Mouse (Mus musculus): ENCODE results near the gene Abtb2. TPM values are rescaled to one million over a fixed set of nuclear protein-coding genes. Genes with fewer than 3 reads are reported as not detected.

Gene Abtb2
- polyA plus RNA-seq, 1 experiment, result 11.9 TPM

DNA sequence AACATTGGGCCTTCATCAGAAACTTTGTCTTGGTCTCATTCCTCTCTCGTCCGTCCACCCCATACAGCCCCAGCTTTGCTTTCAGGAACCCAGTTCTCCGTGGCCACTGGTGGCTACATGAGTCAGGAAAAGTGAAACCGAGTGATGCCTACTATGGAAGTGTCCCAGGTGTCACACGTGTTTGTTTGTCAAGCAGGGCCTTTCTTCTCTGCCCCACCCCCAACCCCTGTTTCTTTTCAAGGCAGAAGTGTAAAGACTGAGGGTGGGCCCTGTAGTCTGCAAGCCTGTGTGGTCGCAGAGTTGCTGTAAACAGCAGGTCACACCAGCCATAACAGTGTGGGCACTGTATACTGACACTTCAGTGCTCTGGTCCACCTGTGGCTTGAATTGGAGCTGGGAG, 98.2 kb downstream of the Abtb2 start:
- TF ChIP-seq POLR2A (IDR thresholded peaks at IDR 0.05; ENCODE audit: extremely low read depth, insufficient read depth, low read length), result no peak
- TF ChIP-seq CTCF (IDR thresholded peaks at IDR 0.05; ENCODE audit: extremely low read depth, insufficient read depth, low read length), result no peak
- Histone ChIP-seq H3K4me3 (ENCODE audit: insufficient read depth, low read length) (no peak overlapping the region), H3K27ac (ENCODE audit: insufficient read depth, low read length) (no peak overlapping the region), H3K4me1 (ENCODE audit: control insufficient read depth, insufficient read depth, low read length) (peaks cover 13% of the 10 kb centered on the region)

DNA sequence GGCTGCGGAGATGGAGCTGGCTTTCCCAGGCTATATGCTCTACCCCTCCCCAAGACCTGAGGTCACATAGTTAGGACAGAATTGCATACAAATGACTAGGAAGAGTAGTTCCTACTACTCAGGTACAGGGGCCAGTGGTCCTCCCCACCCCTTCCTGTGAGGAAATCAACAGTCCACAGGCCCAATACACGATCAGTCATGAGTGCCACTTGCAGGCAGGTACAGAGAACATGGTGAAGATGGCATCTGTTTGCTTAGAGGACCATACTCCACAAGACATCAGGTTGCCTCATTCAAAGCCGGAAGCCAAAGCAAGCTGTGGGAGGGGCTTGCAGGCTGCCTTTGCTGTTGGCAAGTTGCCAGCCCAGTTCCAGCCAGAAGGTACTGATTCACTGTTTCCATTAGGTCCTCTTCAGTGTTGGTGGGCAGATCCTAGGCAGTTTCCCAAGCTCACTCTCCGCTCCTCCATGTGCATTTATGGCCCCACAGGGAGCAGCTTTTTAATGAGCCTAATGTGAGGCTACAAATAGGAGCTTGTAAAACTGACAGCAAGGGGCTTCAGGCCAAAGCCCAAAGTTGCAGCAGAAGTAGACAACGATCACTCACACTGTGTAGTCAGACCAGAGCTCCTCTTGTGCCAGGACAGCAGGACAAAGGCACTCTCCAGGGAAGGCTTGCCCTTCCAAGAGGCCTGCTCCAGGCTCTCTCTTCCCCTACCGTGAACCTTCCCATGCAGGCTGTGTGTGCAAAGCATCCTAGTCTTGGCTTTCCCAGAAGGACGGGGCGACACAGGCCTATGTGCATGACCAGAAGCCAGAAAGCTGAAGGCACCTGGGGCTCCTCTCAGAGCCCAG, 102.1 kb downstream of the Abtb2 start:
- Histone ChIP-seq H3K27ac (ENCODE audit: insufficient read depth, low read length) (no peak overlapping the region), H3K4me1 (ENCODE audit: control insufficient read depth, insufficient read depth, low read length) (peaks cover 10% of the 10 kb centered on the region), H3K4me3 (ENCODE audit: insufficient read depth, low read length) (no peak overlapping the region)
- no peak for TF ChIP-seq POLR2A (IDR thresholded peaks at IDR 0.05; ENCODE audit: extremely low read depth, insufficient read depth, low read length)
- TF ChIP-seq CTCF (IDR thresholded peaks at IDR 0.05; ENCODE audit: extremely low read depth, insufficient read depth, low read length), result no peak

- TF ChIP-seq POLR2A (IDR thresholded peaks at IDR 0.05; ENCODE audit: extremely low read depth, insufficient read depth, low read length) (no peak), CTCF (IDR thresholded peaks at IDR 0.05; ENCODE audit: extremely low read depth, insufficient read depth, low read length) (no peak)
- Histone ChIP-seq H3K27ac (ENCODE audit: insufficient read depth, low read length) (no peak overlapping the region), H3K4me3 (ENCODE audit: insufficient read depth, low read length) (no peak overlapping the region), H3K4me1 (ENCODE audit: control insufficient read depth, insufficient read depth, low read length) (peaks cover 11% of the 10 kb centered on the region)
These were observed 102.8 kb downstream of the Abtb2 start for GRCm38 (mm10) chr2:103668939-103669338.

DNA sequence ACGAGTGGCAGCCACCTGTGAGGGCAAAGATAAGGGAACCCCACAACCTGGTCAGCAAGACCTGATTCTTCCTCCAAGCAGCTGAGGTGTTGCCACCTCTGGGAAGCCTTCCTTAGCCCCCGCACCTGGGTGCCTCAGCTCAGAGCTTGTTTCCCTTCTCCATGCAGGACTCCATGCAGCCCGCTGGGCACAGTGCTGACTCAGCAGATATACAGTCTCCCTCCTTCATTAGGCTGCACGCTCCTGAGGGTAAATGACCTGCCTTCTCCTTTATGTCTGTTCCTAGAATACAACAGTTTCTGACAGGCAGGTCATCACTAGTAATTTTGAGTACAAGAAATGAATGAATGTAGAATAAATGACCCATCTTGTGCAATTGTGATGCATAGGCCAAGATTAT, 103.5 kb downstream of the Abtb2 start:
- TF ChIP-seq CTCF (IDR thresholded peaks at IDR 0.05; ENCODE audit: extremely low read depth, insufficient read depth, low read length) (no peak), POLR2A (IDR thresholded peaks at IDR 0.05; ENCODE audit: extremely low read depth, insufficient read depth, low read length) (no peak)

GRCm38 (mm10) chr2:103670276-103670680, 104.2 kb downstream of the Abtb2 start:
- no peak for TF ChIP-seq CTCF (IDR thresholded peaks at IDR 0.05; ENCODE audit: extremely low read depth, insufficient read depth, low read length)
- no peak for TF ChIP-seq POLR2A (IDR thresholded peaks at IDR 0.05; ENCODE audit: extremely low read depth, insufficient read depth, low read length)
- Histone ChIP-seq H3K4me1 (ENCODE audit: control insufficient read depth, insufficient read depth, low read length) (peaks cover 11% of the 10 kb centered on the region), H3K27ac (ENCODE audit: insufficient read depth, low read length) (no peak overlapping the region), H3K4me3 (ENCODE audit: insufficient read depth, low read length) (no peak overlapping the region)

More for the DNA sequence above, 103.5 kb downstream of the Abtb2 start:
- H3K4me1 ChIP-seq (ENCODE audit: control insufficient read depth, insufficient read depth, low read length), result peaks cover 11% of the 10 kb centered on the region
- no peak overlapping the region for H3K27ac ChIP-seq (ENCODE audit: insufficient read depth, low read length)
- H3K4me3 ChIP-seq (ENCODE audit: insufficient read depth, low read length), result no peak overlapping the region

GRCm38 (mm10) chr2:103672573-103673119, 106.5 kb downstream of the Abtb2 start:
- peaks cover 11% of the 10 kb centered on the region for H3K4me1 ChIP-seq (ENCODE audit: control insufficient read depth, insufficient read depth, low read length)
- TF ChIP-seq CTCF (IDR thresholded peaks at IDR 0.05; ENCODE audit: extremely low read depth, insufficient read depth, low read length), result no peak
- no peak for TF ChIP-seq POLR2A (IDR thresholded peaks at IDR 0.05; ENCODE audit: extremely low read depth, insufficient read depth, low read length)
- no peak overlapping the region for H3K27ac ChIP-seq (ENCODE audit: insufficient read depth, low read length)
- H3K4me3 ChIP-seq (ENCODE audit: insufficient read depth, low read length), result no peak overlapping the region

GRCm38 (mm10) chr2:103673609-103674008, 107.5 kb downstream of the Abtb2 start:
- TF ChIP-seq POLR2A (IDR thresholded peaks at IDR 0.05; ENCODE audit: extremely low read depth, insufficient read depth, low read length) (no peak), CTCF (IDR thresholded peaks at IDR 0.05; ENCODE audit: extremely low read depth, insufficient read depth, low read length) (no peak)
- Histone ChIP-seq H3K4me1 (ENCODE audit: control insufficient read depth, insufficient read depth, low read length) (peaks cover 8% of the 10 kb centered on the region), H3K4me3 (ENCODE audit: insufficient read depth, low read length) (no peak overlapping the region), H3K27ac (ENCODE audit: insufficient read depth, low read length) (no peak overlapping the region)

DNA sequence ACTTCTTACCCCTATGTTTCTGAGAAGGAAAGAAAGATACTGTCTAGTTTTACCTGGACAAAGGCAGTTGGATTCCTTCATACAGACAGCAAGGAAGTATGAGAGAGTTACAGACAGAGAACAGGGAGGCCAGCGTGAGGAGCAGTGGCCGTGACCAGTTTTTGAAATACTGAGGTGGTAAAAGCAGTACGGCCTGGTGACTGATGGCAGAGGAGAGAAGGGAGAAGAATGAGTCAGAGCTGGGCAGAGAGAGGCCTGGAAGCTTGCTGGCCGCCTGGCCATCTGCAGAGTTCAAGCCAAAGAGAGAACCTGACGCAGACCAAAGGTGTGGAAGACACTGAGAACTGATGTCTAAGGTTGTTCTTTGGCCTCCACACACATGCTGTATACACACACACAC, 109.3 kb downstream of the Abtb2 start:
- Histone ChIP-seq H3K27ac (ENCODE audit: insufficient read depth, low read length) (no peak overlapping the region), H3K4me3 (ENCODE audit: insufficient read depth, low read length) (no peak overlapping the region), H3K4me1 (ENCODE audit: control insufficient read depth, insufficient read depth, low read length) (peaks cover 2% of the 10 kb centered on the region; the same call in 1 of the 2 replicates)
- TF ChIP-seq CTCF (IDR thresholded peaks at IDR 0.05; ENCODE audit: extremely low read depth, insufficient read depth, low read length) (no peak), POLR2A (IDR thresholded peaks at IDR 0.05; ENCODE audit: extremely low read depth, insufficient read depth, low read length) (no peak)

DNA sequence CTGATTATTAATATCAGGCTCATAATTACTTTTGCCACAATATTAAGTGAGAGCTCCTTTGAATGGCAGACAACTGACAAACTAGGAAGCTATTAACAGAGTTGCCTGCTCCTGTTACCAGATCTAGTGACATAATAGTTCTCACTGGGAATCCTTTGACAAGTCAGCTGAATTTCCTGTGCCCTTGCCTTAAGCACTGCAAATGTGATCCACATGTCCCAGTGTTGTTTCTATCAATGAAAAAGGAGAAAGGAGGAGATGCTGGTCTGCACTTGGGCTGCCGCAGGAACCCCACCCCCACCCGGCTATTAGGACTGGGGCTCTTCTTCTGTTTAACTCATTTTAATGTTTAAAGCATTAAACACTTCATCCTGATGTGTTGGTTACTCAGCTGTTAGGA, 110.7 kb downstream of the Abtb2 start:
- TF ChIP-seq CTCF (IDR thresholded peaks at IDR 0.05; ENCODE audit: extremely low read depth, insufficient read depth, low read length) (no peak), POLR2A (IDR thresholded peaks at IDR 0.05; ENCODE audit: extremely low read depth, insufficient read depth, low read length) (no peak)
- H3K27ac ChIP-seq (ENCODE audit: insufficient read depth, low read length), result no peak overlapping the region
- peaks cover 2% of the 10 kb centered on the region; the same call in 1 of the 2 replicates for H3K4me1 ChIP-seq (ENCODE audit: control insufficient read depth, insufficient read depth, low read length)
- H3K4me3 ChIP-seq (ENCODE audit: insufficient read depth, low read length), result no peak overlapping the region

Measured in cortical plate, adult 2 months (tissue).